Mouse (Mus musculus) gastrocnemius, adult 18-20 months (tissue): ENCODE results near the gene Olfr478. TPM values are rescaled to one million over a fixed set of nuclear protein-coding genes. Genes with fewer than 3 reads are reported as not detected.
"Not testable (repeated sequence)": the region's sequence is repeated elsewhere in the genome, so short reads cannot be mapped to it uniquely, and the experiment has no call there.

Source experiments
- DNase-seq: peaks from one replicate; pipeline ENCODE4 v3.0.0; 2021; ENCODE audit warnings: low spot score
- long read RNA-seq, 2 experiments: library from polyadenylated mRNA; stranded (forward); transcript quantifications; one replicate each; pipeline ENCODE4 v2.0.0; 2021
- total RNA-seq, 2 experiments: library from RNA; stranded (reverse); gene quantifications; 2 replicates each; pipeline ENCODE4 v1.2.3; 2021

The Olfr478 gene
- not detected for total RNA-seq
- long read RNA-seq, experiment 1 = 0 reads
- long read RNA-seq, experiment 2 = 0 reads

DNA sequence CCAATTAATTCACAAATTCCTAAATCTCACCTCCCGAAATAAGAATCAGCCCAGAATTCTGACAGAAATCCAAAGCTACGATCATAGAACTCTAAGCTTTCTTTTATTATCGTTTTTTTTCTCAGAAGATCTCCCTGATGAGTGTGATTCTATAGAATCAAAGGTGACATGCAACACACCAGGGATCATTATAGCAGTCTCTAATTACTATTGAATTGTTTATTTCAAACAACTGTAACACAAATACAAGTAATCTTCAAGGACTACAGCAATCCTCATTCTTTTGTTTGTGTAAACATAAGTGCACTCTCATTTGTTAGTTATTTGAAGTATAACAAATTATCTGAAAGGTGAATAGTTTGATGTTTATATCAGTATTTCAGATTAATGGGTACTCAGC lies at the start of gene Olfr478:
TSS of gene Olfr478 (minus strand) at position 101 of the 400 bp plus-strand sequence.
- no peak for DNase-seq

DNA sequence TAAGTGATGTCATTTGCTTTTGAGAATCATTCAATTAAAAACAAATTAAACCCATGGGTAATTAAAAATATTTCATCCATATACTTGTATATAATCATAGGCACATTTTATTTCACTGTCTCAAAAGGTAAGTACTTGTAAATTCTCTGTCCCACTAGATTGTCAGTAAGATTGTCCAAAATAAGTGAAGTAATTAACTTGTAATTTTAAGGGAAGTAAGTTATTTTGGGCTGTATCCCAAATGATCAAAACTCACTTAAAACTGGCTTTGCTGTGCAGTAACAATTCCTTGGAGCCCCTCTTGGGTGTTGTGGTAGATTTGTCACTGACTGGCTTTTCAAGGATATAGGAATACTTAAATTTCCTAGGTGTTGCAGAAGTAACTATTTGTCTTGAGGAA lies 45.8 kb upstream of the Olfr478 start, which contains the start of gene Olfr481:
TSS of gene Olfr481 (plus strand) at position 301 of the 400 bp plus-strand sequence.
- DNase-seq = no peak

DNA sequence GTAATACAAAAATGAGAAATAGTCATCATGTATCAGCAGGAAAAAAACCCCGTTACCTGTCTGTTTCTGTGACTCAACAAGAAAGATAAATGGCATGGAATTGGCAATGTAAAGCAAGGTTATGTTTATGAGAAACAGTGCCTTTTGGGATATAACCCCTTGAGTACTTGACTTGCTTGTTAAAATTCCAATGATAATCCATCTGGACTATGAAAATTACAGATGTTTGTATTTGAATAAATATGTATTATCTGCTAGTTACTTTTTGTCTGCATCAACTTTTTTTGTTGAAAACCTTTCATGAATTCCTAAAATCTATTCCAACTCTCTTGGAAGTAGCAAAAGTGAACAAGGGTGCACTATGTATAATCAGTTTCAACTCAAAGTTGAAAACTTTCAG lies 33.5 kb upstream of the Olfr478 start, which contains the start of gene Olfr480:
TSS of gene Olfr480 (minus strand) at position 101 of the 400 bp plus-strand sequence.
- DNase-seq = no peak

DNA sequence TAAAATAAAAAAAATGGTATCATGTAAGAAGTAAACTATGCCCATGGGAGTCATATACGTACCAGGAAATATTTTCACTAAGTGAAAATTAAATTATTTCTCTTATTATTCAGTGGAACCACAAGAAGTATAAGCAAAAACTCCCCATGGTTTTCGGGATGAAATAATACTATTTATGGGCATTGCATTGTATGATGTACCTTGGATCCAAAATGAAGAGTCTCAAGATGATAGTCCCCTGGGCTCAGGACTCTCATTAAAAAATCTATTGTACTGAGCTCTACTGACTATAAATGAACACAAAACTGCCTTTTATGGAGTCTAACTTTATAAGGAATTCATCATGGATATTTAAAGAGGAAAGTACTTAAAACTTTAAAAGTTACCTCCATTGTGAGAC lies 16.6 kb upstream of the Olfr478 start, which contains the start of gene Olfr479:
TSS of gene Olfr479 (plus strand) at position 301 of the 400 bp plus-strand sequence.
- no peak for DNase-seq

DNA sequence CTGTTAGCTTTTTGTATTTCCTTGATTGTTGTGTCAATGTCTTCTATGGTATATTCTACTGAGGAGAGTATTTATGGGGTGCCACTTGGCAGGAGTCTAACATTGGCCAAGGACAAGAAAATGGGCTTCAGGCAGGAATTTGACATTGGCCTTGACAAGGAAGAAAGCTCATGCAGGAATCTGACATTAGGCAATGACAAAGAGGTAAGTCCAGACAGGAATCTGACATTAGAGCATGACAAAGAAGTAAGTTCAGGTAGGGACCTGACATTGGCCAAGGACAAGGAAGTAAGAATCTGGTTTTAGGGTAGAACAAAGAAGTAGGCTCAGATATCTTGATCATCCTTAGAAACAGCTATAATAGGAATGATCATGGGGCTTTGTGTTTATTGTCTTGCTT lies 19.5 kb downstream of the Olfr478 start:
- not testable (repeated sequence) for DNase-seq

DNA sequence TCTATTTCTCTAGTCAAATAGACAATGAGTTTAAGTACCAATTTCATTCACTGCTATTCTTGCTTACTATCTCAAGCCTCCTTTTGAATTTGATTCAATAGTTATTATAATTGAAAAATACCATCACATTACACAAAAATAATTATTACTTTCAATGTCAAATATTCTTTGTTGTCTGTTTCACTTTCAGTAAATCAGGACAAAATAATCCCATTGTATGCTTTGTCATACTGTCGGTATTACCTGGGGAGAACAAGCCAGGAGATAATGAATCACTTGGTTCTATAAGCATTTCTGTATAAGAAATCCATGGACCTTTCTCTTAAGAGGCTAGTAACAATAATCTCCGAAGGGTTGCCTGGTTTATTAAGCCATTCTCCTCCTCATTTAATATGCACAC lies 47.4 kb downstream of the Olfr478 start, which contains the start of gene Olfr477:
TSS of gene Olfr477 (plus strand) at position 301 of the 400 bp plus-strand sequence.
- no peak for DNase-seq

Other genes starting within 250 kb of the Olfr478 start
- not detected for gene Ovch2, start 232.8 kb downstream of the Olfr478 start, total RNA-seq
- gene Olfr467, start 221.7 kb downstream of the Olfr478 start, total RNA-seq = not detected
- not detected for gene Olfr469, start 208.4 kb downstream of the Olfr478 start, total RNA-seq
- not detected for gene Olfr470, start 186.5 kb downstream of the Olfr478 start, total RNA-seq
- gene Olfr472, start 136.1 kb downstream of the Olfr478 start, total RNA-seq = not detected
- not detected for gene Olfr473, start 103.5 kb downstream of the Olfr478 start, total RNA-seq
- not detected for gene Olfr474, start 79.3 kb downstream of the Olfr478 start, total RNA-seq
- gene Olfr476, start 69.2 kb downstream of the Olfr478 start, total RNA-seq = not detected
- not detected for gene Olfr477, start 47.3 kb downstream of the Olfr478 start, total RNA-seq
- gene Olfr479, start 16.7 kb upstream of the Olfr478 start, total RNA-seq = not detected
- not detected for gene Olfr480, start 33.4 kb upstream of the Olfr478 start, total RNA-seq
- not detected for gene Olfr481, start 45.9 kb upstream of the Olfr478 start, total RNA-seq
- gene Olfr482, start 63.6 kb upstream of the Olfr478 start, total RNA-seq = under 1 TPM; 0.85 to 0.94 TPM
- gene Olfr483, start 66.9 kb upstream of the Olfr478 start, total RNA-seq = not detected
- gene Olfr484, start 93.5 kb upstream of the Olfr478 start, total RNA-seq = not detected
- gene Olfr485, start 125.9 kb upstream of the Olfr478 start, total RNA-seq = not detected
- not detected for gene Olfr486, start 138.8 kb upstream of the Olfr478 start, total RNA-seq
- gene Olfr487, start 180.6 kb upstream of the Olfr478 start, total RNA-seq = not detected
- not detected for gene Olfr488, start 224.4 kb upstream of the Olfr478 start, total RNA-seq